Mouse (Mus musculus) megakaryocyte-erythroid progenitor cell, adult 5 weeks (primary cell): ENCODE data around the gene Neurl4. TPM values are rescaled to one million over a fixed set of nuclear protein-coding genes. Genes with fewer than 3 reads are reported as not detected.

Experiments used
- polyA plus RNA-seq: library from polyadenylated mRNA; stranded (reverse); fragments of >175 nt; gene quantifications from 2 replicates; pipeline ENCODE4 v1.2.3, GENCODE M21; 2012

Gene Neurl4
- 79.1 and 86.6 TPM in 2 replicates for polyA plus RNA-seq

GRCm38 (mm10) chr11:69900471-69901405 lies at the start of gene Neurl4, which contains the start of gene 2810408A11Rik:
Gene Neurl4, plus strand, starts transcription at chr11:69901072.
Gene 2810408A11Rik, minus strand, starts transcription at chr11:69900987.

GRCm38 (mm10) chr11:69858113-69858998 lies 42.5 kb upstream of the Neurl4 start, which contains the start of gene Tnk1:
Gene Tnk1, minus strand, starts transcription at chr11:69858730.

GRCm38 (mm10) chr11:69877878-69878277 lies 23.0 kb upstream of the Neurl4 start, which contains the start of gene Tmem95:
Gene Tmem95, minus strand, starts transcription at chr11:69878018.

GRCm38 (mm10) chr11:69880853-69881603 lies 19.8 kb upstream of the Neurl4 start, which contains the start of gene Kctd11:
Gene Kctd11, minus strand, starts transcription at chr11:69881406.

GRCm38 (mm10) chr11:69895291-69895690 lies 5.6 kb upstream of the Neurl4 start, which contains the start of gene Acap1:
Gene Acap1, minus strand, starts transcription at chr11:69895539.

GRCm38 (mm10) chr11:69913554-69914371 lies 12.9 kb downstream of the Neurl4 start, which contains the start of gene Gps2:
Gene Gps2, plus strand, starts transcription at chr11:69913888.

GRCm38 (mm10) chr11:69921114-69922011 lies 20.5 kb downstream of the Neurl4 start, which contains the start of gene Eif5a:
Gene Eif5a, minus strand, starts transcription at chr11:69921958.

GRCm38 (mm10) chr11:69935137-69935879 lies 34.4 kb downstream of the Neurl4 start, which contains the start of gene Ybx2:
Gene Ybx2, plus strand, starts transcription at chr11:69935796.

GRCm38 (mm10) chr11:69948066-69948762 lies 47.3 kb downstream of the Neurl4 start, which contains the start of gene Slc2a4:
Gene Slc2a4, minus strand, starts transcription at chr11:69948188.

Other genes with a start within 250 kb of the Neurl4 start
- 0.48 and 1.3 TPM in 2 replicates for gene Sox15, start 245.8 kb upstream of the Neurl4 start, polyA plus RNA-seq
- gene Mpdu1, start 238.4 kb upstream of the Neurl4 start, polyA plus RNA-seq: 34.6 and 45.3 TPM in 2 replicates
- 27.8 and 36.3 TPM in 2 replicates for gene Cd68, start 234.9 kb upstream of the Neurl4 start, polyA plus RNA-seq
- gene Eif4a1, start 228.6 kb upstream of the Neurl4 start, polyA plus RNA-seq: 275 and 277 TPM in 2 replicates
- 103 and 104 TPM in 2 replicates for gene Senp3, start 219.0 kb upstream of the Neurl4 start, polyA plus RNA-seq
- gene Tnfsf13, start 215.3 kb upstream of the Neurl4 start, polyA plus RNA-seq: 11.4 TPM in 2 replicates
- 7.9 and 10.0 TPM in 2 replicates for gene Tnfsf12, start 205.2 kb upstream of the Neurl4 start, polyA plus RNA-seq
- 2.5 and 3.6 TPM in 2 replicates for gene Tnfsfm13, start 205.0 kb upstream of the Neurl4 start, polyA plus RNA-seq
- gene Polr2a, start 142.4 kb upstream of the Neurl4 start, polyA plus RNA-seq: 82.4 and 83.8 TPM in 2 replicates
- not detected in 2 replicates for gene Slc35g3, start 139.1 kb upstream of the Neurl4 start, polyA plus RNA-seq
- 3.7 and 6.1 TPM in 2 replicates for gene Zbtb4, start 135.2 kb upstream of the Neurl4 start, polyA plus RNA-seq
- gene Chrnb1, start 105.1 kb upstream of the Neurl4 start, polyA plus RNA-seq: 1.1 and 1.2 TPM in 2 replicates
- 1.1 and 1.4 TPM in 2 replicates for gene Fgf11, start 99.2 kb upstream of the Neurl4 start, polyA plus RNA-seq
- 0.03 TPM in 1 of 2 replicates, not detected in the other for gene Tmem102, start 95.4 kb upstream of the Neurl4 start, polyA plus RNA-seq
- gene Gm39566, start 85.8 kb upstream of the Neurl4 start, polyA plus RNA-seq: not detected in 2 replicates
- not detected in 2 replicates for gene Spem2, start 82.6 kb upstream of the Neurl4 start, polyA plus RNA-seq
- 0.11 TPM in 1 of 2 replicates, not detected in the other for gene Spem1, start 78.9 kb upstream of the Neurl4 start, polyA plus RNA-seq
- gene Nlgn2, start 63.3 kb upstream of the Neurl4 start, polyA plus RNA-seq: 40.3 and 57.2 TPM in 2 replicates
- gene Tmem256, start 62.6 kb upstream of the Neurl4 start, polyA plus RNA-seq: 437 and 678 TPM in 2 replicates
- gene Plscr3, start 54.7 kb upstream of the Neurl4 start, polyA plus RNA-seq: 149 and 165 TPM in 2 replicates
- gene Tnk1, start 42.3 kb upstream of the Neurl4 start, polyA plus RNA-seq: 0.27 and 0.99 TPM in 2 replicates
- not detected in 2 replicates for gene Tmem95, start 23.1 kb upstream of the Neurl4 start, polyA plus RNA-seq
- 1.2 and 1.7 TPM in 2 replicates for gene Kctd11, start 19.7 kb upstream of the Neurl4 start, polyA plus RNA-seq
- gene Acap1, start 5.5 kb upstream of the Neurl4 start, polyA plus RNA-seq: 138 and 178 TPM in 2 replicates
- gene 2810408A11Rik, start 85 bp upstream of the Neurl4 start, polyA plus RNA-seq: 1.7 and 2.8 TPM in 2 replicates
- 173 and 210 TPM in 2 replicates for gene Gps2, start 12.8 kb downstream of the Neurl4 start, polyA plus RNA-seq
- gene Eif5a, start 20.9 kb downstream of the Neurl4 start, polyA plus RNA-seq: 2,243 and 2,337 TPM in 2 replicates
- gene Ybx2, start 34.7 kb downstream of the Neurl4 start, polyA plus RNA-seq: 1.3 and 1.6 TPM in 2 replicates
- 0.54 and 1.5 TPM in 2 replicates for gene Slc2a4, start 47.1 kb downstream of the Neurl4 start, polyA plus RNA-seq
- 0.12 TPM in 1 of 2 replicates, not detected in the other for gene Cldn7, start 63.7 kb downstream of the Neurl4 start, polyA plus RNA-seq
- 253 and 255 TPM in 2 replicates for gene Ctdnep1, start 80.1 kb downstream of the Neurl4 start, polyA plus RNA-seq
- gene Elp5, start 81.4 kb downstream of the Neurl4 start, polyA plus RNA-seq: 12.4 and 14.3 TPM in 2 replicates
- gene Gabarap, start 90.1 kb downstream of the Neurl4 start, polyA plus RNA-seq: 379 and 448 TPM in 2 replicates
- gene Phf23, start 94.7 kb downstream of the Neurl4 start, polyA plus RNA-seq: 73.1 and 84.1 TPM in 2 replicates
- 50.0 and 50.7 TPM in 2 replicates for gene Dvl2, start 99.5 kb downstream of the Neurl4 start, polyA plus RNA-seq
- 22.8 and 23.6 TPM in 2 replicates for gene Acadvl, start 114.3 kb downstream of the Neurl4 start, polyA plus RNA-seq
- 22.0 and 24.1 TPM in 2 replicates for gene Dlg4, start 115.9 kb downstream of the Neurl4 start, polyA plus RNA-seq
- not detected in 2 replicates for gene Asgr1, start 153.0 kb downstream of the Neurl4 start, polyA plus RNA-seq
- 0.37 and 0.61 TPM in 2 replicates for gene Asgr2, start 191.6 kb downstream of the Neurl4 start, polyA plus RNA-seq
- 2.7 and 3.7 TPM in 2 replicates for gene Mgl2, start 229.3 kb downstream of the Neurl4 start, polyA plus RNA-seq